Mouse (Mus musculus) c-Kit-negative CD71-positive TER-119-positive erythroid progenitor cells, embryonic 14.5 days (primary cell): Measurements from ENCODE around the gene Reg2.
"Not testable (repeated sequence)": the region's sequence is repeated elsewhere in the genome, so short reads cannot be mapped to it uniquely, and the experiment has no call there.

Experiments
- DNase-seq: peaks from one replicate; pipeline ENCODE4 v3.0.0-alpha.2; 2013; ENCODE audit warnings: low read depth, low spot score

Reg2 gene

GRCm38 (mm10) chr6:78395323-78395722, at the start of gene Reg2:
Gene Reg2 (plus strand): TSS chr6:78395623.
- DNase-seq = not testable (repeated sequence)

GRCm38 (mm10) chr6:78361971-78362563, 33.4 kb upstream of the Reg2 start:
- DNase-seq = no peak

GRCm38 (mm10) chr6:78370357-78370756, 25.1 kb upstream of the Reg2 start, which contains the start of gene Reg3b:
Gene Reg3b (plus strand): TSS chr6:78370657.
- DNase-seq = no peak

GRCm38 (mm10) chr6:78378765-78379164, 16.7 kb upstream of the Reg2 start, which contains the start of gene Reg3d:
Gene Reg3d (minus strand): TSS chr6:78378865.
- no peak for DNase-seq

- no peak for DNase-seq
Observed at GRCm38 (mm10) chr6:78380409-78380808, 15.0 kb upstream of the Reg2 start, which contains the start of gene Reg3a. Gene Reg3a (plus strand): TSS chr6:78380709.

GRCm38 (mm10) chr6:78385609-78386008, 9.8 kb upstream of the Reg2 start:
- no peak for DNase-seq

GRCm38 (mm10) chr6:78422411-78422810, 27.0 kb downstream of the Reg2 start, which contains the start of gene Reg1:
Gene Reg1 (plus strand): TSS chr6:78422711.
- not testable (repeated sequence) for DNase-seq

DNA sequence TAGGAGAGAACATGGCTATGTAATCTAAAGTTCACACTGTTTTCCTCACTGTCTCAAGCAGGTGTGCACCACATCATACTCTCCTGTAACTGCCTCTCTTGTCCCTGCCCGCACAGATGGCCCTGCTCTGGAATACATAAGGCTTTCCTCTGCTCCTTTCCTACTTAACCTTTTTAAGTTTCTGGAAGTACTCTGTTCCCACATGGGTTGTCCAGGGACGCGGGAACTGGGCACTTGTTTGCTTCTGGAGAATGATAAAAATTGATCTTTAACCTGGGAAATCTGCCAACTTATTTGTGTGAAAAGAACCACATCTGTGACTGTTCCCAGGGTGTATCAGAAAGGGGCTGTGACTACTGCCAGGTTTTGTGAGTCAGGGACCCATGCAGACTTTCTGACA, 30.1 kb downstream of the Reg2 start:
- no peak for DNase-seq

DNA sequence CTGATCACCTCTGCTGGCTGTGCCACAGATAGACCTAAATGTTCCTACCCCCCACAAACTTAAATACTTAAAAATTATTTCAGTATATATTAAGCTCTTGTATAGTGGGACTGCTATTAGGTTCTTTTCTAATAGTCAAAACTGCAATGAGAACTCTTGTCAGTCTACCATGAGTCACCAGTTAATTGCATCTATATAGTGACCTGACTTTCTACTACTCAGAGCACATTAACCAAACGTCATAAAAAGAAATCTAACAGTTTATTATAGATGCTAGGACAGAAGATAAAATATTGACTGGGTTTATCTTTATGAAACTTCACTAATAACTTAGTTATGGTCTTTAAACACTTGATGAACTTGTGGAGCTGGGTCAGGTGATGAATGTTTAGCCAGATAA, 51.8 kb downstream of the Reg2 start:
- DNase-seq = no peak

- DNase-seq = no peak
Observed at GRCm38 (mm10) chr6:78448409-78448808, 53.0 kb downstream of the Reg2 start.

GRCm38 (mm10) chr6:78452804-78453203, 57.4 kb downstream of the Reg2 start:
- DNase-seq = no peak
